Mouse (Mus musculus): ENCODE data around the gene Mllt3. TPM values are rescaled to one million over a fixed set of nuclear protein-coding genes. Genes with fewer than 3 reads are reported as not detected.
A peak's percentile ranks its signal among the peaks of the same experiment; 100 is the strongest.

Mllt3 gene
- polyA plus RNA-seq, 1 experiment from 2014 or later = 17.5 TPM

DNA sequence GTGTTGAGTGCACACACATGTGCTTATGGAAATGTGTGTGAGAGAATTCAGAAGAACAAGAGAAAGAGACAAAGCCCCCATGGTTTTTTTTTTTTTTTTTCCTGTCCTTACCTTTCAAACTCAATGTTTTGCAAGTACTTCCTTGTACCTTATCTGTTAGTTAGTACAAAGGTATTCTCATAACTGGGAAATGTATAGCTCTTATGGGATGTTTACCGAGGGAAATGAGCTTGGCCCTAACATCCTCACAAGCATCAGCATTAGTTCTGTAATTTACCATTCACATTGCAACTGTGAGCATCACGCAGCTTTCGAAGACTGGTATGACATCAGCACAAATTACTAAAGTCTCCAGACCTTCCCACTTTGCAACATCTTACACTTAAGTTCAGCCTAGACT, 231.8 kb downstream of the Mllt3 start:
- no peak for TF ChIP-seq CTCF (IDR thresholded peaks at IDR 0.05; ENCODE audit: low read depth)
- Histone ChIP-seq H3K27ac (ENCODE audit: low read depth, low read length) (peak overlapping the region; percentile 5; the same call in 1 of the 2 replicates), H3K9me3 (ENCODE audit: control insufficient read depth) (no peaks in the 10 kb centered on the region), H3K4me2 (replicated peaks; ENCODE audit: low read depth) (no peak overlapping the region; the same call in 1 of the 2 replicates), H3K9ac (ENCODE audit: low read depth, low read length) (no peak overlapping the region), H3K4me3 (ENCODE audit: low read depth, low read length) (no peak overlapping the region), H3K4me1 (replicated peaks; ENCODE audit: control insufficient read depth, insufficient read depth, low read length) (no peaks in the 10 kb centered on the region; the same call in 1 of the 2 replicates), H3K27me3 (replicated peaks; ENCODE audit: control insufficient read depth, insufficient read depth, low read length) (no peaks in the 10 kb centered on the region), H3K36me3 (ENCODE audit: control insufficient read depth, insufficient read depth) (no peaks in the 10 kb centered on the region)
- 32% methylated on average over 3 of the region's 3 CpGs for WGBS
- peak; percentile 74 for ATAC-seq

DNA sequence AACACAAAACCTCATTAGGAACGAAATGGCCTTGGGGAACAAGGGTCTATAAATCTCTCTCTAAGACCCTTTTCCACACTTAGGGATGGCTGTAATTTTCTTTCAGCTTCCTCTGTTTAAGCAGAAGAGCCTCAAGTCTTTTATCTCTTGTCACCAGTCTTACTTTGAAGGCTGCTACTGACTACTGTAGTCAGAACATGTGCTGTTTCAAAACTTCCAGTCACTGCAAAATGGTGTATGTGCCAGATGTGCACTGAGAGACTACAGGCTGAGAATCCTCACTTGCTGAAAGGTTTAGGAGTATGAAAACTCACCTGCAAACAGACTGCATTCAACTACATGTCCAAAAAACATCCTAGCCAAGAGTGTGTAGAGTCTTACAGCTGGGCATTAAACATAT, 232.9 kb downstream of the Mllt3 start:
- H3K27me3 ChIP-seq (replicated peaks; ENCODE audit: control insufficient read depth, insufficient read depth, low read length) = no peaks in the 10 kb centered on the region
- no peak overlapping the region for H3K4me3 ChIP-seq (ENCODE audit: low read depth, low read length)
- no peak overlapping the region for H3K9ac ChIP-seq (ENCODE audit: low read depth, low read length)
- 74% methylated on average over 1 of the region's 1 CpGs for WGBS
- no peaks in the 10 kb centered on the region for H3K36me3 ChIP-seq (ENCODE audit: control insufficient read depth, insufficient read depth)
- no peak for TF ChIP-seq CTCF (IDR thresholded peaks at IDR 0.05; ENCODE audit: low read depth)
- no peak overlapping the region for H3K4me2 ChIP-seq (replicated peaks; ENCODE audit: low read depth)
- H3K4me1 ChIP-seq (replicated peaks; ENCODE audit: control insufficient read depth, insufficient read depth, low read length) = no peaks in the 10 kb centered on the region; the same call in 1 of the 2 replicates
- no peak overlapping the region for H3K27ac ChIP-seq (ENCODE audit: low read depth, low read length)
- no peak for ATAC-seq
- H3K9me3 ChIP-seq (ENCODE audit: control insufficient read depth) = no peaks in the 10 kb centered on the region

DNA sequence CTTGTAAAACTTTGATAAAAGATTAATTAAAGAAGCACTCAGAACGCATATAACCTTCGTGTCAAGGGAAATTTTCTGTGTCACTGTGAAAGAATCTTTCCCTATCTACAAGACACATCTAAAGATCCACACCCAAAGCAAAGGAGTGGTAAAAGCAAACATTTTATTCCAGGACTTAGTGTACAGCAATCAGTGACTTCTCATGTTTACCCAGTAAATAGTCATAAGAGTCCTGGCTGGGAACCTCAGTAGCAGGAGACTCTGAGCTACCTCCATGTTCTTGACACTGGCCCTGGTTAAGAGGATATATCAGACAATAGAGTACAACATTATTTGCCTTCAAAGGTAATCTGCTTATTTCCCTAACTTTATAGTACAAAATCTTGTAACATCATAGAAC, 233.7 kb downstream of the Mllt3 start:
- TF ChIP-seq CTCF (IDR thresholded peaks at IDR 0.05; ENCODE audit: low read depth) = no peak
- ATAC-seq = peak; percentile 49; the same call in 1 of the 2 replicates
- Histone ChIP-seq H3K4me1 (replicated peaks; ENCODE audit: control insufficient read depth, insufficient read depth, low read length) (no peaks in the 10 kb centered on the region; the same call in 1 of the 2 replicates), H3K9ac (ENCODE audit: low read depth, low read length) (no peak overlapping the region), H3K4me2 (replicated peaks; ENCODE audit: low read depth) (no peak overlapping the region), H3K9me3 (ENCODE audit: control insufficient read depth) (no peaks in the 10 kb centered on the region), H3K4me3 (ENCODE audit: low read depth, low read length) (no peak overlapping the region), H3K27me3 (replicated peaks; ENCODE audit: control insufficient read depth, insufficient read depth, low read length) (no peaks in the 10 kb centered on the region), H3K36me3 (ENCODE audit: control insufficient read depth, insufficient read depth) (no peaks in the 10 kb centered on the region), H3K27ac (ENCODE audit: low read depth, low read length) (no peak overlapping the region)
- 49% methylated on average over 2 of the region's 2 CpGs for WGBS

DNA sequence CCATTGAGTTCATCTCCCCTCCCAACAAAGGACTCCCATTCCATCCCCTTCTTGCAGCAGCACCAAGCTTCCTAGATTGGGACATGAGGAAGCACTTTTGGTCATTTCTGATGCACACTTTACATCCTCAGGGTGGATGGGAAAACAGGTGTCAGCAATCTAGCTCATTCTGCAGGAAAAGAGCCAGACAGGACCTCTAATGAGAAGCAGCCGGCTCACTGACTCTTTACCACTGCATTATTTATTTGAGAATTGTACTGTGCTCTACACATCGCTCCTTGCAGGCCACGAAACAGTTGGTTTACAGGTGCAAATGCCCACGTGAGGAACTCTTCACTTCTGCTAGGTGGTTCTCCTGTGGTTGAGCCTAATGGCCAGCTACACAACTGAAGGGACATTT, 237.9 kb downstream of the Mllt3 start:
- Histone ChIP-seq H3K4me1 (replicated peaks; ENCODE audit: control insufficient read depth, insufficient read depth, low read length) (no peaks in the 10 kb centered on the region), H3K9ac (ENCODE audit: low read depth, low read length) (no peak overlapping the region), H3K27me3 (replicated peaks; ENCODE audit: control insufficient read depth, insufficient read depth, low read length) (no peaks in the 10 kb centered on the region), H3K36me3 (ENCODE audit: control insufficient read depth, insufficient read depth) (peaks cover 6% of the 10 kb centered on the region; the same call in 1 of the 2 replicates), H3K27ac (ENCODE audit: low read depth, low read length) (no peak overlapping the region), H3K9me3 (ENCODE audit: control insufficient read depth) (no peaks in the 10 kb centered on the region), H3K4me2 (replicated peaks; ENCODE audit: low read depth) (no peak overlapping the region), H3K4me3 (ENCODE audit: low read depth, low read length) (no peak overlapping the region)
- WGBS = 88% methylated on average over 4 of the region's 4 CpGs
- no peak for ATAC-seq
- TF ChIP-seq CTCF (IDR thresholded peaks at IDR 0.05; ENCODE audit: low read depth) = no peak

DNA sequence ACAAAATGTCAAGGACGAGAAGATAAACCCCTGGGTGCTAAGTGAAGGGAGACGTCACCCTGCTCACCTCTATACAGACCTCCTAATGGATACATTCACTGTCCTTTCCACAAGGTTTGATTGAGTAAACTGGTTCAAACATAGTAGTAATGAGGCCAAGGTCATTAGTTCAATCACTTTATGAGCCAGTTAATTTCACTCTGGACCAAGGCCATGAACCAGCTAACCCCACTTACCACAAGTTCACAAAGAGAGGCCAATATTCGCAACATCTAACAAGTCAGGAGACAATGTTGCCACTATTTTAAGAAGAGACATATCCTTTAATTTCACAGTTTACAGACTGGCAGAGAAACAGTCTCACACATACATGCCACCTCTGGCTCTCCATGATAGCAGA, 238.9 kb downstream of the Mllt3 start:
- no peak overlapping the region for H3K27ac ChIP-seq (ENCODE audit: low read depth, low read length)
- no peaks in the 10 kb centered on the region for H3K9me3 ChIP-seq (ENCODE audit: control insufficient read depth)
- H3K4me1 ChIP-seq (replicated peaks; ENCODE audit: control insufficient read depth, insufficient read depth, low read length) = no peaks in the 10 kb centered on the region
- no peak overlapping the region for H3K9ac ChIP-seq (ENCODE audit: low read depth, low read length)
- no peak for TF ChIP-seq CTCF (IDR thresholded peaks at IDR 0.05; ENCODE audit: low read depth)
- H3K4me3 ChIP-seq (ENCODE audit: low read depth, low read length) = no peak overlapping the region
- ATAC-seq = no peak
- peaks cover 10% of the 10 kb centered on the region; the same call in 1 of the 2 replicates for H3K36me3 ChIP-seq (ENCODE audit: control insufficient read depth, insufficient read depth)
- no peaks in the 10 kb centered on the region for H3K27me3 ChIP-seq (replicated peaks; ENCODE audit: control insufficient read depth, insufficient read depth, low read length)
- H3K4me2 ChIP-seq (replicated peaks; ENCODE audit: low read depth) = no peak overlapping the region
- WGBS = 73% methylated on average over 3 of the region's 3 CpGs

DNA sequence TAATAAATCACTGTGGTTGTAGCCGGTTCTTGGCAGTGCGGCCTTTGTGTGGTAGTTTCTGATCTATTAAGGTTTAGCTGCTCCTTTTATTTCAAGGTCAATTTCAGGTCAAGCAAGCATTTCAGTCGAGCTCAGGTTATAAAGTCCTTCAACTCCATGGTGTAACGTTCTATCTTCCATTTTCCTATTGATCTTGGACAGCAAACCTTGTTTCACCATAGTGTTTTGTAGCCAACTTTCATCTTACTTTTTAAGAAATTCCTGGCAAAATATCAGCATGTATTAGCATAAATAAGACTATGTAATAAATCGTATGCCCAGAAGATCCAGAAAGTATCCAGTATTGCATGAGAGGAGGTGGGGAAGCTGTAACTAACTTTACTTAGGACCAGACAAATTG, 240.7 kb downstream of the Mllt3 start:
- H3K4me3 ChIP-seq (ENCODE audit: low read depth, low read length) = no peak overlapping the region
- no peak for TF ChIP-seq CTCF (IDR thresholded peaks at IDR 0.05; ENCODE audit: low read depth)
- no peak for ATAC-seq
- H3K36me3 ChIP-seq (ENCODE audit: control insufficient read depth, insufficient read depth) = peaks cover 13% of the 10 kb centered on the region; the same call in 1 of the 2 replicates
- no peak overlapping the region for H3K9ac ChIP-seq (ENCODE audit: low read depth, low read length)
- H3K27ac ChIP-seq (ENCODE audit: low read depth, low read length) = no peak overlapping the region
- no peaks in the 10 kb centered on the region for H3K4me1 ChIP-seq (replicated peaks; ENCODE audit: control insufficient read depth, insufficient read depth, low read length)
- WGBS = 72% methylated on average over 5 of the region's 5 CpGs
- H3K9me3 ChIP-seq (ENCODE audit: control insufficient read depth) = no peaks in the 10 kb centered on the region
- H3K4me2 ChIP-seq (replicated peaks; ENCODE audit: low read depth) = no peak overlapping the region
- H3K27me3 ChIP-seq (replicated peaks; ENCODE audit: control insufficient read depth, insufficient read depth, low read length) = no peaks in the 10 kb centered on the region

DNA sequence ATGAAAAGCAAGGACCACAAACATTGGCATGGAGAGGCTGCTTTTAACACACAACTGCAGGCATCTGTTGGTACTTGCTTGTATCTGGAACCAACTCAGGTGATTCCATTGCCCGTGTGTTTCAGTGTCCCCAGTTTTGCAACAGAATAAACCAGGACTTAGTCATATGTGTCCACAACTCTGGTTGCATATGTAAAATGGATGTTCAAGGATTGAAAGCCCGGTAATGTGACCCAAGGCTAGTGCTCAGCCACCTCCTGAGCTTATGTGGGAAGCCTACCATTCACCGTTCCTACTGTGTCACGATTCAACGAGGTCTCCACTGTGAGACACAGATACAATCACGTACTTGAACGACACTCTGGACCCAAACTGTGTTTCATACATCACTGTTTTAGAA, 243.7 kb downstream of the Mllt3 start:
- Histone ChIP-seq H3K4me1 (replicated peaks; ENCODE audit: control insufficient read depth, insufficient read depth, low read length) (no peaks in the 10 kb centered on the region), H3K4me2 (replicated peaks; ENCODE audit: low read depth) (no peak overlapping the region), H3K27me3 (replicated peaks; ENCODE audit: control insufficient read depth, insufficient read depth, low read length) (no peaks in the 10 kb centered on the region), H3K36me3 (ENCODE audit: control insufficient read depth, insufficient read depth) (peaks cover 13% of the 10 kb centered on the region; the same call in 1 of the 2 replicates), H3K9me3 (ENCODE audit: control insufficient read depth) (no peaks in the 10 kb centered on the region), H3K27ac (ENCODE audit: low read depth, low read length) (no peak overlapping the region), H3K9ac (ENCODE audit: low read depth, low read length) (no peak overlapping the region), H3K4me3 (ENCODE audit: low read depth, low read length) (no peak overlapping the region)
- TF ChIP-seq CTCF (IDR thresholded peaks at IDR 0.05; ENCODE audit: low read depth) = no peak
- no peak for ATAC-seq
- 92% methylated on average over 7 of the region's 7 CpGs for WGBS

Measured in intestine, postnatal 0 days (tissue).